Mouse (Mus musculus): ENCODE results near the gene Lonrf2.
A peak's percentile ranks its signal among the peaks of the same experiment; 100 is the strongest.

Lonrf2 gene

GRCm38 (mm10) chr1:38836477-38836872 lies at the start of gene Lonrf2:
Gene Lonrf2 (minus strand): TSS chr1:38836711.
- DNase-seq (ENCODE audit: low read depth, low spot score): no peak

GRCm38 (mm10) chr1:38885956-38886355 lies 49.4 kb upstream of the Lonrf2 start:
- DNase-seq (ENCODE audit: low read depth, low spot score): no peak

GRCm38 (mm10) chr1:38883766-38884165 lies 47.3 kb upstream of the Lonrf2 start:
- no peak for DNase-seq (ENCODE audit: low read depth, low spot score)

DNA sequence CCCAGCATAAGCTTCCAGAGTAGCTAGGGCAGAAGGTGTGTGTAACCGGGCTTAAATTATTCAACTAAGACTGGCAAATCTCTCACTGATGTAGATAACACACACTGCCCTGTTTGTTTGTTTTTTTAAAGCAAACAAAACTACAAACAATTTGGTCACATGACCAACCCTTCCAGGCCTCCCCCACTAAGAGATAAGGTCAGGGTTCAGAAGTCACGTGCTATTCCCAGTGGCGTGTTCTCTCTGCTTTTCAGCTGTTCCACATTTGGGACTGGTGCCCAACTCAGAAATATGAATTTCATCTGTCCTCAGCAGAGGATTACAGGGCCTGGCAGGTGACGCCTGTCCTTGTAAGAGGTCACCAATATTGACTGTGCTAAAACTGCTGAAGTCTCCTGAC lies 46.2 kb upstream of the Lonrf2 start:
- DNase-seq (ENCODE audit: low read depth, low spot score): no peak

GRCm38 (mm10) chr1:38881366-38881765 lies 44.9 kb upstream of the Lonrf2 start:
- no peak for DNase-seq (ENCODE audit: low read depth, low spot score)

GRCm38 (mm10) chr1:38876671-38877382 lies 40.3 kb upstream of the Lonrf2 start:
- DNase-seq (ENCODE audit: low read depth, low spot score): no peak

- no peak for DNase-seq (ENCODE audit: low read depth, low spot score)
Measured at GRCm38 (mm10) chr1:38873911-38874310, 37.4 kb upstream of the Lonrf2 start.

- no peak for DNase-seq (ENCODE audit: low read depth, low spot score)
Measured at GRCm38 (mm10) chr1:38871834-38872233, 35.3 kb upstream of the Lonrf2 start.

DNA sequence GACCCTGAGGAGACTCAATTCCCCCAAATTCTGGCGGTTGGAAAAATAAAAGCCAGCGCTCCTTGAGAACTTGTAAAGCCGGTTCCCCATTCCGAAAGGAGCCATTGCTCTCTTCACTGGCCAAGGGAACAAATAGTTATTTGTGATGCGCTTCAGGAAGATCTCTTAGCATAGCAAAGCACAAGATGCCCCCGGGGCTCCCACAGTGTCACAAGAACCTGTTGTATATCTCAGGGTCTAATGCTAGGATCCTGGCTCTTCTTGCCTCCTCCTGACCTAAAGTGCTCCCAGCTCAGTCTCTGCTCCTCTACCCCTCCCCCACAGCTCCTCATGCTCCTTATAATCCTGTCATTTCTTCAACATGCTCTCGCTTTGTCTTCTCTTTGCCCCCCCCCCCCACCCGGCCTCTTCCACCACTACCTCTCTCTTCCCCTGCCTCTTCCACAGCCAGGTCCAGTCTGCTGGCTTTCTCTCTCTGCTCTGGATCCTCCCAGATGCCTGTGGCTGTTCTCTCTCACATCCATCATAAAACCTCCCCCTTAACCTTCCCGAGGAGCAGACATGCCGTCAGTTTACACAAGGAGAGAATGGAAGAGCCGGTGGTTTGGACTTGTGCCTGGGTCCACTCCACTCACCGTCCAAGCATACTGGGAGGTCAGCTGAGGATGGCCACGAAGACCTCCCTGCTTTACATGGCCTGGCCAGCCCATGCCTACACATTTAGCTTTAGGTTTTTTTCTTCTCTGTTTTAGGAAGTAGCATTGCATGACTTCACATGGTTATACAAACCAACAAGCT lies 33.1 kb upstream of the Lonrf2 start:
- DNase-seq (ENCODE audit: low read depth, low spot score): peak; percentile 80

DNA sequence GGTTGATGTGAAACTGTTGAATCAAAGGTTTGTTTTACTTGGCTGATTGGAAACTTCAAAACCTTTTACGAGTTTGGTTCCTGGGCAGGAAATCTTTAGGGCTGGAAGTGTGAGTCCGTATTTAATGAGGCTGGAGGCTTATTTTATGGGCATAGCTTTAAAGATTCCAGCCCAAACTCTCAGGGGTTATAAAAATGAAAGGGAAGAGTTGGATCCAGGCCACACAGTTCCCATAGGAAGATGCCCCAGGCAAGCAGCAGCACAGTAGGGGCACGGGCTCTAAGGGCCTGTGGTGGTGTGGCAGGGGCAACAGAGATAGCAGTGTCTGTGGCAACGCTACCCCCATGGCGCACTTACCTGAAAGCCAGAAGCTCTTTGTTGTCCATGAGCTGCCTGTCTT lies 29.7 kb upstream of the Lonrf2 start:
- DNase-seq (ENCODE audit: low read depth, low spot score): no peak

DNA sequence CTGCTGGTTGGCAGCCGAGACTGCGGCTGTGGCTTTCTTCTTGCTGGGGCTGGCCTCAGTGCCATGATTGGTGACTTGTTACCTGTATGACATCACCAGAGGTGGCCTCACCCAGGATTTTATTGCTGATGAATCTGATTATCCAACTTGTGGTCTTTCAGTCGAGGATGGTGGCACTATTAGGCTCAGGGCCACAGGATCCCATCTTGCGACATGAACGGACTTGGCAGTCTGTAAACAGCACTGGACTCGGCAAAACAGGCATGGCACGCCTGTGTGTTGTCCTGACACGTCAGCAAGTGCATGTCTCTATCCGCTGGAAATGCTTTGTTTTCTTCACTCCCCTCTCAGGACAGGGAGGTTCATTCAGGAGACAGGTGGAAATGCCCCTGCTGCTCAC lies 27.8 kb upstream of the Lonrf2 start:
- no peak for DNase-seq (ENCODE audit: low read depth, low spot score)

DNA sequence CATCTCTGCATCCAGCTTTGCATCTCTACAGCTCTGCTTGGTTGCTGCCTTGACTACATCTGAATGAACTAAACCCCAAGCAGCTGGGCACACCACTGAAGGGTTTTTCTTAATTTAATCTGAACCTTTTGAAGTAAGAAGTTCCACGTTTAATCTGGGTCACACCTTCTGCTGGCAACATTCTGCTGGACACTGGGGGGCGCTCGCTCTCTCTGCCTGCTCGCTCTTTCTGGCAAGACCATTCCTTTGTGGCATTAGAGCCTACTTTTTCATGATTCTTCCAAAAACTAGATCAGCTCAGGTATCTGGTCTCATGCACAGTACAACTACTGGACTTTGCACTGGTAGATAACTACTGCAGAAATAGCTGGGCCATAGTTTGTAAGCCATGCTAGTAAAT lies 25.7 kb upstream of the Lonrf2 start:
- no peak for DNase-seq (ENCODE audit: low read depth, low spot score)

DNA sequence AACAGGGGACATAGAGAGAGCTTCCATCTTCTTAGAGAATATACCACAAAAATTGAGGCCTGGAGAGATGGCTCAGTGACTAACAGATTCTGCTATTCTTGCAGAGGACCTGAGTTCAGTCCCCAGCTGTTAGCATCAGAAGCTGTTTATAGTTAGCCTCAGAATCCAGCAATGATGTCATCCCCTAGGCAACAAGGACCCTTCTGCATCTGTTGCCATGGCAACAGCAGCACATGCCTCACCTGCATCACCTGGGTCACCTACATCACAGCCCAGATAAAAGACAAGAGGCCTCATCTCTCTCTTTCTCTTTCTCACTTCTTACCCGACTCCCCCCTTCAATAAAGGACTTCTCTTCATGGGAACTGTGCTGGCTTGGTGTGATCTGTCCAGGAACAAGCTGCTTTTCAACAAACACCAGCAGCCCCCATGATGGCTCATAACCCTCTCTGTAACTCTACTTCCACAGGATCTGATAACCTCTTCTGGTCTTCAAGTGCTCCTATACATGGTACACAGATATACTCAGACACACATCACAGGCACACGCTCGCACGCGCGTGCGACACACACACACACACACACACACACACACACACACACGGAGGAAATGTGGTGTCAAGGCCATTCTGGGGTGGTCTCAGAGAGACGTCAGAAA lies 24.5 kb upstream of the Lonrf2 start:
- no peak for DNase-seq (ENCODE audit: low read depth, low spot score)

- DNase-seq (ENCODE audit: low read depth, low spot score): peak; percentile 52
Measured at GRCm38 (mm10) chr1:38860207-38860606, 23.7 kb upstream of the Lonrf2 start.

DNA sequence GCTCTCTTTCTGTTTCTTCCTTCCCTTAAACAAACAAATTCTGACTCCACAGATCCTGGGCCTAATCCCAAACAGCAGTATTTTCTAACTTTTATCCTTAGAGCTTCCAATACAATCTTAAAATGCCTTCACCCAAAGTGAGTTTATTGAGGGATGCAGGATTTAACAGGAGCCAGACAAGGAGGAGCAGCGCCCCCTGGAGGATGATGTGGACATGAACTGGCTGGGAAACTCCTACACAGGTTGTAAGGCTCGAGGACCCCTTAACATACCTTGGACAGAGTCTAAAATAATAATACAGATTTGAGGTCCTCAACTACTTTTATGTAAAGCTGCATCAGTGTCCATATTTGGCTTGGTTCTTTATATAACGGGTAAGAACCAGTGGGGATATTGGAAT lies 19.7 kb upstream of the Lonrf2 start:
- DNase-seq (ENCODE audit: low read depth, low spot score): peak; percentile 67

- DNase-seq (ENCODE audit: low read depth, low spot score): no peak
Measured at GRCm38 (mm10) chr1:38852250-38852649, 15.7 kb upstream of the Lonrf2 start.

- no peak for DNase-seq (ENCODE audit: low read depth, low spot score)
Measured at GRCm38 (mm10) chr1:38850650-38851049, 14.1 kb upstream of the Lonrf2 start.

DNA sequence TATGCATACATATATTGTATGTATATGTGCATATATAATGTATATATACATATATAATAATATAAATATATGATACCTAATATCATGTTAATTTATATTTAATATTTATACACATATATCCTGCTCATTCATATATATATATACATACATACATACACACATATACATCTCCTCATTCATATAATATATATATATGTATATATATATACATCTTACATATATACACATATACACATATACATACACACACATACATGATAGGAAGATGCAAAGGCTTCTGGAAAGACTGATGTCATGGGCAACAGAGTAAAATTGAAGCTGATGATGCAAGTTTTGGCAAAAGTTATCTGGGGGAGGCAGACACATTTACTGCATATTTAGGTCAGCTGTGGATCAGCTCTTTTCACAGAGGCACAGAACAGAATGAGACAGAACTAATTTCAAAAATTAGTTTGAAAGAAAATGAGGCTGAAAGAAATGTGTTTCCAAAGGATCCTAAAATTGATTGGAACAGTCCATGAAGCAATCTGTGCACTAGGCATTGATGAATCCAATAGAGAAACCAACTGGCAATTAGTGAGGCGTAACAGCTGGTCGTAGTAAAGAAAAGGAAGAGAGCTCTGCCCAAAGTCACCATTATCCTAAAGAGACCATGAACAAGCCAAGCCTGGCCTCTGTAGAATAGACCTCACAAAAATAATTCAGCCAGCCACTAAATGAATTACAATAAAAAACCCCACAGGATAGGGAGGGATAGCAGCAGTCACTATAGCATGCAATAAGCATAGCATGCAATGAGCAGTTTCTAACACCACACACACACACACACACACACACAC lies 12.2 kb upstream of the Lonrf2 start:
- no peak for DNase-seq (ENCODE audit: low read depth, low spot score)

DNA sequence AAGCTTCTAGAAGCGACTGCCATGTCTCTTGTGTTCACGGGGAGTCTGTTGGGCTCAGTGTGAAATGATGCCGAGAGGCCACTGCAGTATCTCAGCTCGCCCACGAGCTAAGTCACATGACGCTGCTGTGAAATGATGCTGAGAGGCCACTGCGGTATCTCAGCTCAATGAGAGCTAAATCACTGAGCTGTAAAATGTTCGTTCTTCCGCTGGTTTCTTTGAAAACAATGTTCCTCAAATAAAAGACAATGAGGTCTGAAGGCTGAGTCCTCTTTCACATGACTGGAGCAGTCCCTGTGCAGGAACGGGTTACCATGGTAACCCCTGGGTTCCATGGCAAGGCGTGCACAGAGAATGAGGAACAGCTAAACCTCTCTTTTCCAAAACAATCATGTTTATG lies 11.5 kb upstream of the Lonrf2 start:
- DNase-seq (ENCODE audit: low read depth, low spot score): no peak

GRCm38 (mm10) chr1:38843275-38843674 lies 6.8 kb upstream of the Lonrf2 start:
- no peak for DNase-seq (ENCODE audit: low read depth, low spot score)

- no peak for DNase-seq (ENCODE audit: low read depth, low spot score)
Measured at GRCm38 (mm10) chr1:38842861-38843260, 6.3 kb upstream of the Lonrf2 start.

- no peak for DNase-seq (ENCODE audit: low read depth, low spot score)
Measured at GRCm38 (mm10) chr1:38839944-38840343, 3.4 kb upstream of the Lonrf2 start.
